In the genomic region with DNA sequence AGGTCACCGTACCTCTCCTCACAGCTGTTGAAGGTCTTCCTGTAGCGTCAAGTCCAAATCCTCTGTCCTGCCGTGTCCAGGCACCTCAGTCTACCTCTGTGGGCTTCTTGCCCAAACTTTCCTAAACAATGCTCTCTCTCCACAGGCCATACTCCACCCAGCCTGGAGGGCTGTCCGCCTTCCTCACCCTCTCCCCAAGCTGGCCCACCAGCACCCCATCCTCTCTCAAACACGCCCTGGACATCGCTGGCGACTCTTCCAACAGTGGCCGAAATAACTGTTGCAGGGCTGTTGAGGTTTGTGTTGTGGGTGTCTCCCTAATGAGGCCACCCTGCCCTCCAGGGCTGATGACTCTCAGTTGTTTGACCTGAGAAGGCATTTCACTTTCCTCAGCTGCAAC, we compare ENCODE assay signal across 16 mouse cellular contexts. TPM values are rescaled to one million over a fixed set of nuclear protein-coding genes. Genes with fewer than 3 reads are reported as not detected.
DNase-seq lines count a peak whose midpoint lies in the region; ATAC-seq lines count a peak whose summit lies in the region.
"Had no signal": no experiment of that assay in that cellular context is flagged by ENCODE, and none has a peak within 500 bp of the region (broad histone marks: within the 10 kb centered on the region; RNA-seq: fewer than 3 reads in every experiment).

No protein-coding gene starts in this region.

- ATAC-seq in intestine, embryonic 16.5 days: peak; percentile 16; the same call in 1 of the 2 replicates
- ATAC-seq in intestine, embryonic 15.5 days: no peak
- ATAC-seq in hindbrain, embryonic 14.5 days (ENCODE audit: low FRiP score): no peak
- no peak for ATAC-seq in neural tube, embryonic 14.5 days (ENCODE audit: low read depth)
- ATAC-seq: liver, embryonic 12.5 days had no signal

- peak; percentile 59 for DNase-seq in cerebellum, adult 9-11 months
- no peak for DNase-seq in cerebellum, postnatal 36 days
- no peak for DNase-seq in hindbrain, embryonic 14.5 days (ENCODE audit: low spot score)
- no peak for DNase-seq in spleen, adult 18-20 months
- no peak for DNase-seq in lung, postnatal 14 days
- DNase-seq: adrenal gland, postnatal 14 days; cerebellum, postnatal 10 days; heart, postnatal 14 days; kidney, postnatal 10 days; retina, postnatal 1 day had no signal

- H3K9ac ChIP-seq in intestine, embryonic 16.5 days (ENCODE audit: low read depth, low read length): no peak overlapping the region
- no peak overlapping the region for H3K9ac ChIP-seq in intestine, embryonic 15.5 days
- H3K9ac ChIP-seq in hindbrain, embryonic 14.5 days: no peak overlapping the region
- H3K9ac ChIP-seq in neural tube, embryonic 14.5 days (replicated peaks; ENCODE audit: low read depth, low read length): no peak overlapping the region
- H3K9ac ChIP-seq: liver, embryonic 12.5 days had no signal

- H3K4me1 ChIP-seq in intestine, embryonic 16.5 days (ENCODE audit: control insufficient read depth, insufficient read depth, low read length): peaks cover 12% of the 10 kb centered on the region
- H3K4me1 ChIP-seq in intestine, embryonic 15.5 days (replicated peaks): peaks cover 15% of the 10 kb centered on the region
- peaks cover 15% of the 10 kb centered on the region for H3K4me1 ChIP-seq in hindbrain, embryonic 14.5 days (replicated peaks; ENCODE audit: control insufficient read depth, insufficient read depth, low read length)
- H3K4me1 ChIP-seq in neural tube, embryonic 14.5 days (ENCODE audit: control insufficient read depth, insufficient read depth, low read length): peaks cover 14% of the 10 kb centered on the region; the same call in 1 of the 2 replicates

- H3K27ac ChIP-seq in intestine, embryonic 16.5 days (ENCODE audit: low read length): no peak overlapping the region
- no peak overlapping the region for H3K27ac ChIP-seq in intestine, embryonic 15.5 days
- 0 out of 2 replicates have a peak overlapping the region, but pooled peaks have one; percentile 92 for H3K27ac ChIP-seq in hindbrain, embryonic 14.5 days
- H3K27ac ChIP-seq in neural tube, embryonic 14.5 days (ENCODE audit: low read depth, low read length): no peak overlapping the region
- H3K27ac ChIP-seq: liver, embryonic 12.5 days; stomach, embryonic 15.5 days had no signal

- peaks cover 5% of the 10 kb centered on the region; the same call in 1 of the 2 replicates for H3K27me3 ChIP-seq in intestine, embryonic 16.5 days (replicated peaks; ENCODE audit: control insufficient read depth, insufficient read depth, low read length)
- peaks cover 8% of the 10 kb centered on the region; the same call in 1 of the 2 replicates for H3K27me3 ChIP-seq in intestine, embryonic 15.5 days (replicated peaks)
- no peaks in the 10 kb centered on the region for H3K27me3 ChIP-seq in hindbrain, embryonic 14.5 days (ENCODE audit: control insufficient read depth, insufficient read depth, low read length)
- H3K27me3 ChIP-seq in neural tube, embryonic 14.5 days (ENCODE audit: control insufficient read depth, insufficient read depth, low read length): no peaks in the 10 kb centered on the region

- WGBS in intestine, embryonic 16.5 days: 79% methylated on average over 8 of the region's 8 CpGs
- WGBS in intestine, embryonic 15.5 days: 80% methylated on average over 8 of the region's 8 CpGs
- 81% methylated on average over 8 of the region's 8 CpGs for WGBS in hindbrain, embryonic 14.5 days
- 81% methylated on average over 8 of the region's 8 CpGs for WGBS in neural tube, embryonic 14.5 days

- H3K9me3 ChIP-seq in intestine, embryonic 16.5 days (ENCODE audit: control insufficient read depth, low read length): no peaks in the 10 kb centered on the region
- no peaks in the 10 kb centered on the region for H3K9me3 ChIP-seq in intestine, embryonic 15.5 days
- H3K9me3 ChIP-seq in hindbrain, embryonic 14.5 days (ENCODE audit: control insufficient read depth, low read length): no peaks in the 10 kb centered on the region
- H3K9me3 ChIP-seq in neural tube, embryonic 14.5 days (ENCODE audit: control insufficient read depth, low read length): no peaks in the 10 kb centered on the region
- H3K9me3 ChIP-seq: liver, embryonic 12.5 days; megakaryocyte, embryonic 14.5 days; stomach, embryonic 15.5 days had no signal

- H3K4me2 ChIP-seq in intestine, embryonic 16.5 days (ENCODE audit: low read depth, low read length): no peak overlapping the region
- no peak overlapping the region; the same call in 1 of the 2 replicates for H3K4me2 ChIP-seq in intestine, embryonic 15.5 days (replicated peaks)
- peak overlapping the region; percentile 97 for H3K4me2 ChIP-seq in hindbrain, embryonic 14.5 days (replicated peaks)
- peak overlapping the region; percentile 98; the same call in 1 of the 2 replicates for H3K4me2 ChIP-seq in neural tube, embryonic 14.5 days (ENCODE audit: low read depth, low read length)

- no peak overlapping the region for H3K4me3 ChIP-seq in intestine, embryonic 16.5 days (ENCODE audit: low read length)
- no peak overlapping the region for H3K4me3 ChIP-seq in intestine, embryonic 15.5 days (replicated peaks)
- no peak overlapping the region for H3K4me3 ChIP-seq in hindbrain, embryonic 14.5 days (replicated peaks; ENCODE audit: low read length)
- H3K4me3 ChIP-seq in neural tube, embryonic 14.5 days (ENCODE audit: low read depth, low read length): no peak overlapping the region

- H3K36me3 ChIP-seq in intestine, embryonic 16.5 days (ENCODE audit: control insufficient read depth, insufficient read depth, low read length): no peaks in the 10 kb centered on the region
- no peaks in the 10 kb centered on the region for H3K36me3 ChIP-seq in intestine, embryonic 15.5 days
- H3K36me3 ChIP-seq in hindbrain, embryonic 14.5 days (replicated peaks; ENCODE audit: control insufficient read depth, insufficient read depth): no peaks in the 10 kb centered on the region
- no peaks in the 10 kb centered on the region for H3K36me3 ChIP-seq in neural tube, embryonic 14.5 days (ENCODE audit: control insufficient read depth, insufficient read depth, low read length)
- H3K36me3 ChIP-seq: liver, embryonic 12.5 days; stomach, embryonic 15.5 days had no signal

RNA-seq across cellular contexts. Expression of a gene that starts 1.0 kb away (rescaled TPM):
- 10.8 and 12.5 TPM in 2 replicates for polyA plus RNA-seq in intestine, embryonic 16.5 days (2015; fragmentation: Nextera tagmentation; extraction: Ambion mirVana)
- 40.9 and 42.4 TPM in 2 replicates for polyA plus RNA-seq in intestine, embryonic 15.5 days (2015; fragmentation: Nextera tagmentation; extraction: Ambion mirVana)
- polyA plus RNA-seq in hindbrain, embryonic 14.5 days (2014; fragmentation: Nextera tagmentation; extraction: Ambion mirVana): 147 and 154 TPM in 2 replicates
- polyA plus RNA-seq in neural tube, embryonic 14.5 days (2014; fragmentation: Nextera tagmentation; extraction: Ambion mirVana): 107 and 139 TPM in 2 replicates

Comparison
In these comparisons a context has a peak if more than half of its experiments do, and no peak if none do; other contexts are left out.
1. H3K4me2 ChIP-seq: peak in hindbrain, embryonic 14.5 days (single experiment) and neural tube, embryonic 14.5 days (single experiment); none in intestine, embryonic 16.5 days (single experiment) and intestine, embryonic 15.5 days (single experiment).